Mouse (Mus musculus) limb, embryonic 10.5 days (tissue): ENCODE results near the gene Ptges2. TPM values are rescaled to one million over a fixed set of nuclear protein-coding genes. Genes with fewer than 3 reads are reported as not detected.

Source experiments
- DNase-seq: peaks from one replicate; pipeline ENCODE4 v3.0.0-alpha.2; 2017; ENCODE audit warnings: low spot score
- H3K27ac ChIP-seq: fragments of 300-500 bp; sonication (generic); 2 replicates; pipeline ENCODE4 v1.5.1; 2016; ENCODE audit warnings: mild to moderate bottlenecking
- H3K27me3 ChIP-seq: fragments of 300-500 bp; sonication (generic); 2 replicates; pipeline ENCODE4 v1.6.1; 2016; ENCODE audit warnings: low read depth, mild to moderate bottlenecking; ENCODE audit not compliant: poor library complexity, severe bottlenecking
- H3K36me3 ChIP-seq: fragments of 300-500 bp; sonication (generic); 2 replicates; pipeline ENCODE4 v1.6.1; 2016; ENCODE audit warnings: mild to moderate bottlenecking, moderate library complexity
- H3K4me1 ChIP-seq: fragments of 300-500 bp; sonication (generic); 2 replicates; pipeline ENCODE4 v1.6.1; 2016
- H3K4me3 ChIP-seq: fragments of 300-500 bp; sonication (generic); 2 replicates; pipeline ENCODE4 v1.5.1; 2016; ENCODE audit warnings: mild to moderate bottlenecking, moderate library complexity
- H3K9me3 ChIP-seq: fragments of 300-500 bp; sonication (generic); replicated peaks from 2 replicates; pipeline ENCODE4 v1.6.1; 2016; ENCODE audit warnings: mild to moderate bottlenecking
- WGBS: fragments of 180-500 bp; shearing (Covaris S2); methylation state at CpG from one replicate; pipeline ENCODE4 v1.1.7; 2016; 5-methylcytosine and 5-hydroxymethylcytosine counted together
- polyA plus RNA-seq: library from polyadenylated mRNA; unstranded; fragments of >200 nt; fragmentation: Nextera tagmentation; extraction: Ambion mirVana; gene quantifications from 2 replicates; pipeline ENCODE4 v1.2.1, GENCODE M21; 2016

Gene Ptges2
- polyA plus RNA-seq, 1 experiment from 2014 or later, result 37.0 TPM

DNA sequence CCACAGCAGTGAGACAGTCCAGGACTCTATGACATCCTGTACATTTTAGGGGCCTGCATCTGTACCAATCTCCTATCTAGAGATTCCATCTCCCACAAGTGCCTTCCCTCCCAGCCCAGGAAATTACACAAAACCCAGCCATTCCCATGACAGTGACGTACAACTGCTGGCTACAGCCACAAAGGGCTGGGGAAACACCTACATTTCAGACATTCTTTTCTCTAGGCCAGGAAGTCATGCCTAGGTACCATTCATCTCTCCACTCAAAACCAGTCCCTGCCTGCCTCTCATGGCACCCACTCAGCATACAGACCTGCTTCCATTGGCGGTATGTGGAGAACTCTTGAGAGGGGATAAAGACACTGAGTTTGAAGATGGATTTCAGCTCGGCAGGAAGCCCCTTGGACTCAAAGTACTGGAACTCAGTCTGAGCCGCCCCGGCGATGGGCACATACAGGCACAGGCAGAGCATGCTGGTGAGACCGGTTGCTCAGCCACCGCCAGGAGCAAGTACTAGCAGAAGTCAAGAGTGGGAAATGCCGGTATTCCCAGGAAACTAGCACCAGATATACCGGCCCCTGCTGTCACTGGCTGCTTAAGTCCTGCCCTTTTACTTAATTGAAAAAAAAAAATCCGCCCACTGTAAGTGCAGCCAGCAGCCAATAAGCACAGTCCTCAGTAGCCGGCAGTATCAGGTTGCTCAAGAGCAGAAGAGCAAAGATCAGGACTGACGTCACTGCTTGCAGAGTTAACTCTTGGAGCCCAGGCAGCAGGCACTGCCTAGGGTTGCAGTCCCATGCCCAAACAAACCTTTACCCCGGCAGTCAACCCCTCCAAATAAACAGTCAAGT lies 28.0 kb downstream of the Ptges2 start:
- Histone ChIP-seq H3K4me3 (peak overlapping the region; percentile 50), H3K4me1 (peaks cover 46% of the 10 kb centered on the region), H3K9me3 (no peaks in the 10 kb centered on the region), H3K27me3 (no peaks in the 10 kb centered on the region), H3K27ac (peak overlapping the region; percentile 71), H3K36me3 (peaks cover 39% of the 10 kb centered on the region)
- WGBS, result 1% methylated on average over 14 of the region's 14 CpGs
- peak; percentile 69 for DNase-seq

DNA sequence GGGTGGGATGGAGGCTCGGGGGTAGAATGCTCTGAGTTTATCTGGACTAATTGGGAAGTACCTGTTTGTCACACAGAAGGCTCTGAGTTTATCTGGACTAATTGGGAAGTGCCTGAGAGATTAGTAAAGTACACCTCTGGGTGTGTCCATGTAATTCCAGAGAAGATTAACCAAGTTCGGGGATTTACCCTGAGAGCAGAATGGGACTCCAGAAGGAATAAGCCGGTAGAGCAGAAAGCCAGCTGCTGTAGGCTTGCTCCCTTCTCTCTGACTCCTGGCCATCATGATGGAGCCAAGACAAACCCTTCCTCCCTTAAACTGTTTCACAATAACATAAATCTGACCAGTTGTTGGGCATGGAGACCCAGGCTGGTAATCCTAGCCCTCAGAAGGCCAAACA lies 29.1 kb downstream of the Ptges2 start:
- 62% methylated on average over 3 of the region's 3 CpGs for WGBS
- no peaks in the 10 kb centered on the region for H3K9me3 ChIP-seq
- peak overlapping the region; percentile 71 for H3K27ac ChIP-seq
- peaks cover 28% of the 10 kb centered on the region for H3K36me3 ChIP-seq
- no peak for DNase-seq
- H3K27me3 ChIP-seq, result no peaks in the 10 kb centered on the region
- H3K4me1 ChIP-seq, result peaks cover 54% of the 10 kb centered on the region
- no peak overlapping the region for H3K4me3 ChIP-seq

DNA sequence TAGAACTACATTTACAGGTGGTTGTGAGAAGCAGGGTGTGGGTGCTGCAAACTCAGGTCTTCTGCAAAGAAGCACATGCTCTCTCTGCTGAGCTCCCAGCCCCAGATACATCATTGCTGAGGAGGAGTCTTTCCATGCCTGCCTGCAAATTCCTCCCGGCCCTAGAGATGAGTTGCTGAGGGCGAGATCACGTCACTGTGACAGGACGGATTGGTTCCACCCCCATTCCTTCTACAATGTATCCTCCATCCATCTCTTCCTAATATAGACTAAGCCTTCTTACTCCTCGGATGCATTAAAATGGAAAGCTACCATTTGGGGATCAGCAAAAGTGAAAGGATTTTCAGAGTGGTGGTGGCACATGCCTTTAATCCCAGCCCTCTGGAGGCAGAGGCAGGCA lies 29.9 kb downstream of the Ptges2 start:
- H3K27ac ChIP-seq, result no peak overlapping the region
- DNase-seq, result no peak
- 81% methylated on average over 5 of the region's 5 CpGs for WGBS

DNA sequence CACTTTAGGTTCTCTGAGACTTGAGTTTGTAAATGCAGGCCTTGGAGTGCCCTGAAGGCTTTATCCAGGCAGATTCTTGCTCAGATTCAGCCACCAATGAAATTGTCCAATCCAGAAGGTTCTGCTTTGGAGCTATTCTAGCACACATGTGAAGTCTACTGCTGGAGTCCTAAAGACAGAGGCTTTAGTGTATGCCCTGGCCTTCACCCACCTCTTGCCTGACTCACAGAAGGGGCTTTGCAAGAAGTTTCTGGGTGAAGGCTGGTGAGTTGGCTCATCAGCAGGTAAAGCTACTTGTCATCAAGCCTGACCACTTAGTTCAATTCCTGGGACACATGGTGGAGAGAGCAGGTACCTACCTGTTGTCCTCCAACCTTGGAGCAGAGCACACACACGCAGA lies 30.4 kb downstream of the Ptges2 start:
- Histone ChIP-seq H3K4me1 (peaks cover 65% of the 10 kb centered on the region), H3K9me3 (no peaks in the 10 kb centered on the region), H3K36me3 (peaks cover 15% of the 10 kb centered on the region), H3K27me3 (no peaks in the 10 kb centered on the region), H3K4me3 (no peak overlapping the region), H3K27ac (no peak overlapping the region)
- DNase-seq, result no peak
- WGBS, result 96% methylated on average over 1 of the region's 1 CpGs

More for the DNA sequence above, 29.9 kb downstream of the Ptges2 start:
- no peaks in the 10 kb centered on the region for H3K9me3 ChIP-seq
- no peaks in the 10 kb centered on the region for H3K27me3 ChIP-seq
- H3K36me3 ChIP-seq, result peaks cover 20% of the 10 kb centered on the region
- H3K4me1 ChIP-seq, result peaks cover 62% of the 10 kb centered on the region
- no peak overlapping the region for H3K4me3 ChIP-seq

DNA sequence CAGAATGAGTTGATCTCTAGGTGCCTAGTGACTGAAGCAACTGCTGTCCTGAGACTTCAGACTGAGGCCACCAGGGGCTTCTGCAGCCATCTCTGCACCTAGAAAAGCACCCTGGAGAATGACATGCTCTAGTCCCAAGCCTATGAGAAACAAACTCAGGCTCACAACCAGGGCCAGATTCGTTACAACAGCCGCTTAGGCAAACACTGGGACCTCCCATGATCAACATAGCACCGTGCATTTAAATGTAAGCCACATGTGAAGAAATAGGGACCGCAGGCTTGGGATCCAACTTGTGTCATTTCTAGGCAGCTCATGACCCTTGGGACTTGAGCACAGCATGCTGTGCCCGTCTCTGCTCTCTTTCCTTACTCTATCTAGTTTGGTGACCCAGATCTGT lies 32.0 kb downstream of the Ptges2 start:
- Histone ChIP-seq H3K27me3 (no peaks in the 10 kb centered on the region), H3K4me3 (no peak overlapping the region; the same call in 1 of the 2 replicates), H3K36me3 (peaks cover 9% of the 10 kb centered on the region), H3K27ac (no peak overlapping the region), H3K4me1 (peaks cover 66% of the 10 kb centered on the region), H3K9me3 (no peaks in the 10 kb centered on the region)
- DNase-seq, result no peak
- 86% methylated on average over 5 of the region's 5 CpGs for WGBS

DNA sequence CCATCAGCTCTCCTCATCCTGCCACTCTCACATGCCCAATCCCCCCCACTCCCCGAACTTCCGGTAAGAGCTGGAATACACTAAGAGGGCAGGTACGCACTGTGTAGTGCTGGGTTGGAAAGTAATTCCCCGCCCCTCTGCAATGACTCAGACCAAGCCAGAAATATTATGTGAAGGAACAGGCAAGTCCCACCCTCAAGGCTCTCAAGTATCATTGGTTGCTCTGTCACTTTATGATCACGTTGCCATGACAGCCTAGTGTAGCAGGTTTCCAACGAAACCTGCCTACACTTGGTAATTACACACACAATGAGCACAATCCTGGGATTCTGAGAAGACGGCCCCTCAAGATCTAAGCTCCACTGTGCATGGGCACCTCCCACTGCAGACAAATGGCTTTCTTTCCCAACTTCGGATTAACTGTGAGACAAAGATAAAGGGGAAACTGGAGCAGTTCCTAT lies 32.6 kb downstream of the Ptges2 start:
- H3K4me1 ChIP-seq, result peaks cover 60% of the 10 kb centered on the region
- WGBS, result 71% methylated on average over 8 of the region's 8 CpGs
- DNase-seq, result no peak
- peak overlapping the region; percentile 4; the same call in 1 of the 2 replicates for H3K4me3 ChIP-seq
- no peaks in the 10 kb centered on the region for H3K9me3 ChIP-seq
- H3K27me3 ChIP-seq, result no peaks in the 10 kb centered on the region
- H3K27ac ChIP-seq, result peak overlapping the region; percentile 50; the same call in 1 of the 2 replicates
- peaks cover 9% of the 10 kb centered on the region for H3K36me3 ChIP-seq

DNA sequence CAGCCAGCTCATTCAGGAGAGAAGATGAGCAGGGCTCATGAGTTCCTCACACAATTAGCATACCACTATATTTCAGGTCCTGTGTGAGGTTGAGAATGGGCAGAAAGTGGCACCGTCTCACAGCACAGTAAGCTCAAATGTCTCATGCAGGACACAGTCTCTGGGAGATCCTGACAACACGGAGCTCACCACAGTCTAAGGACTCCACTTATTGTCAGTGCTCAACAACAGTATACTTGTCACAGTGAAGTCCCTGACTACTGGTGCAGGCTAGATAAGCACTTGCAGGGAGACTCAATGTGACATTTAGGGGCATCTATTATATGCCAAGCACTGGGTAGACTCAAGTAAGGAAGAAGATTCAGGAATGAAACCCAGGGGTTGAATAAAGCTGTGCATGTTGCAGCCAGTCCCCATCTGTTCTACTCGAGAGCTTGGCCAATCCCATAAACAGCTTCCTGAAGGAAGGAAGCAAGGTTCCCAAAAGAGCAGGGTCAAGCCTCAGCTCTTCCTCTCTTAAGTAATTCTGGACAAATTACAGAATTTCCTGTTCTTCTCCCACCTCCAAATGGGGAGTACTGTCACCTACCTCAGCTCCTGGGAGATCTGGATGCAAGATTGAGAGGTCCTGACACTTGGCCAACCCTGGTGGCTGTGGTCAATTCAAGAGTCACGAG lies 33.7 kb downstream of the Ptges2 start:
- WGBS, result 83% methylated on average over 4 of the region's 4 CpGs
- H3K9me3 ChIP-seq, result no peaks in the 10 kb centered on the region
- H3K27ac ChIP-seq, result peak overlapping the region; percentile 50; the same call in 1 of the 2 replicates
- peaks cover 49% of the 10 kb centered on the region for H3K4me1 ChIP-seq
- no peak overlapping the region for H3K4me3 ChIP-seq
- H3K36me3 ChIP-seq, result peaks cover 9% of the 10 kb centered on the region
- no peaks in the 10 kb centered on the region for H3K27me3 ChIP-seq
- no peak for DNase-seq

DNA sequence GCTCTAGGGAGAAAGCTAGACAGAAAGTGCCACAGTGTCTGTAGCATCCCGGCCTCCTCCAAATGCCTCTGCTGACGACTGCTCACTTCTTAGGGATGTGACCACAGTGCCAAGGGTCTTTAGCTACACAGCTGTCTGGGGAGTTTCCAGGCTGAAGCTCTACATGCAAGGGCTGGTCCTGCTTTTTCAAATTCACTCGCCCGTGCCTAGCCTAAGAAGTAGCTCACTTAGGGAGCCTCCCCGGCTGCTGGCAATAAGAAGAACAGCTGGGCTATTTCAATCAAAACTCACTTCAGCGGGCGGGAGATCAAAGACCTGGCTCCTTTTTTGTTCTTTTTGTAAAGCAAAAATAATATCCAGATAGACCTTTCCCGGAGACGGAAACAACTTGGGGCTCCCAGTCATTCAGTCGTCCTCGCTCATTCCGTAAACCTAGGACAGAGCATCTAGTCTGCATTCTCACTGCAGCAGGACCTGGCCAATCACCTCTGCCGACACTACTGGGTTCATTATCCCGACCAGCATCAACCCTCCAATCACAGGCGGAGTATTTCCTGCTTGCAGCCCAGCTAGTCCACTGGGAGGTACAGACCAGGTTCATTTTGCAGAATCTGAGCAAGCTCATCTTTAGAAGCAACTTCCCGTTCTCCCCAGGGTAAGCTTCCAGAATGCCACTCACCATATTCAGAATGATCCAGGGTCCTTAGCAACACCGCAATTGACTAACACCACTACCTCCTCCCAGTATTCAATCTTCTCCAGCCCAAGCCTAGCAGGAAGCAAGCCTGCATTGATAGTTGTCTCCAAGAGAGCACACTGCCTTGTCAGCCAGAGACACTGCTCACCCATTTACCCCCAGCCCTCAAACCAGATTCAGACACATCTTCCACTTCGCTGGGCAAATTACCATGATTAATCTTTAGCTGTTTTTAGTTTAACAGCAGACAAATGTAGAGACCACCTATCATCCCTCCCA lies 35.3 kb downstream of the Ptges2 start:
- WGBS, result 9% methylated on average over 18 of the region's 18 CpGs
- Histone ChIP-seq H3K4me1 (peaks cover 42% of the 10 kb centered on the region), H3K27me3 (no peaks in the 10 kb centered on the region), H3K27ac (peak overlapping the region; percentile 86), H3K4me3 (peak overlapping the region; percentile 61), H3K36me3 (peaks cover 8% of the 10 kb centered on the region), H3K9me3 (no peaks in the 10 kb centered on the region)
- DNase-seq, result peak; percentile 90

DNA sequence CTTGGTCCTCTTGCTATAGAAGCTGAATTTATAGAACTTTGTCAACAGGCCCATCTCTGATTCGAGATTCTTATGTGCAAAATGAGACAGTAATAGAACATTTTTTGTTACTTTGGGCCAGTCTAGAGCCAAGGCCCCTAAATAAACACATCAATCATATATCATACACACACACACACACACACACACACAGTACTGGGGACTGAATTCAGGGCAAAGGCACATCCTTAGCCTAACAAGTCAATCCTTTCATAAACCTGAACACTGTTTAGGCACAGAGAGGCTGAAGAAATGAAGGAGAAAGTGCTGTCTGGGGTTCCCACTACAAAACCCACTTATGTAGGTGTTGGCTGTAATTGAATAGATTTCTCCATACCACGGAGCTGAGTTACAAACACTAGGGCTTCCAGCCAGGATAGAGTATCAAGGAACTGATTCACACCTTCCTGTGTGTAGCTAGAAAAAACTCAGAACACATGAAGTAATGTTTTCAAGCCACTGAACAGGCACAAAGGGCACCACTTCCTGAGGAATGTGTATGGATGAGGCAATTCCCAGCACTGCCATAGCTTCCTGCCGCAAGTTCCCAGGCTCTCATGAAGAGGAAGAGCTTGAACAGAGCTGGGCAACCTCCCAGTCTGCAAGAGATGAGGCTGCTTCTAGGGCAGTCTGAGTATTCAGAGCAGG lies 41.1 kb downstream of the Ptges2 start:
- Histone ChIP-seq H3K27ac (peak overlapping the region; percentile 31; the same call in 1 of the 2 replicates), H3K4me1 (peaks cover 18% of the 10 kb centered on the region), H3K27me3 (no peaks in the 10 kb centered on the region), H3K36me3 (no peaks in the 10 kb centered on the region), H3K4me3 (no peak overlapping the region), H3K9me3 (no peaks in the 10 kb centered on the region)
- WGBS, result 79% methylated on average over 3 of the region's 3 CpGs
- no peak for DNase-seq

DNA sequence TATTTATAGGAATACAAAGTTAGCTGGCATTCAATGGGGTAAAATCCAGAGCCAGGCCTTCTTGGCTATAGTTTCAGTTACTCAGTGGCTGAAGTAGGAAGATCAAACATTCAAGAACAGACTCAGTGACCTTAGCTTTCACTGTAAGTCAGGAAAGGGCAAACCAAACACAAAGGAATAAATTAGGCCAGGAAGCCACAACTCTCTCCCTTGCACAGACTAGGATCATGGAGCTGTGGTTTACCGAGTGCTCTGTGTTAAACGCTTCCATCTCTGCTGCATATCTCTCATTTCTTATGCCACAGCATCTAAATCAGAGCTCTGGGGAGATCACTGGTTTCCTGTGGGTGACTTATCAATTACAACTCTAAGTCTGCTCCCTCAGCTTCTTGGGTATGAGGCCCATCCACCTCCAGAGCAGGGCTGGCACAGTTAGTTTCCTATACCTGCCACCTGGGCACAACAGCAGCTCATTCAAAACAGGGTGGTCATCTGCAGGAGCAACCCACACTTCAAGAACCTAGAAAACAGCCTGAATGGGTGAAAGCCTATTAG lies 42.0 kb downstream of the Ptges2 start:
- Histone ChIP-seq H3K4me3 (no peak overlapping the region), H3K4me1 (peaks cover 18% of the 10 kb centered on the region), H3K9me3 (no peaks in the 10 kb centered on the region), H3K27ac (no peak overlapping the region), H3K36me3 (no peaks in the 10 kb centered on the region), H3K27me3 (no peaks in the 10 kb centered on the region)
- 93% methylated on average over 2 of the region's 2 CpGs for WGBS
- DNase-seq, result no peak

DNA sequence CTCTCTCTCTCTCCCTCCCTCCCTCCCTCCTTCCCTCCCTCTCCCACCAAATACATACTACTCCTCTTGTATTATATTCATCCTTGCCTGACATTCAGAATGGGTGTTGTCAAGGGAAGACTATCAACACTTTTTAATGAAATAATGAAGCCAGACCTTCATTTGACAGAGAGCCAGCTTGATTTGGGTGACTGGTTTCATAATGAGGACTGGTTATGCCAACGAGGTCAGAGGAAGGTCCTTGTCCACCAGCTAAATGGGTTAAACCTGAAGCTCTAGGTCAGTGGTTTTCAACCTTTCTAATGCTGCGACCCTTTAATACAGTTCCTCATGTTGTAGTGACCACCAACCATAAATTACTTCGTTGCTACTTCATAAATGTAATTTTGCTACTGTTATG lies 43.0 kb downstream of the Ptges2 start:
- H3K27me3 ChIP-seq, result no peaks in the 10 kb centered on the region
- H3K9me3 ChIP-seq, result no peaks in the 10 kb centered on the region
- H3K36me3 ChIP-seq, result no peaks in the 10 kb centered on the region
- peaks cover 18% of the 10 kb centered on the region for H3K4me1 ChIP-seq
- 81% methylated on average over 3 of the region's 3 CpGs for WGBS
- H3K4me3 ChIP-seq, result no peak overlapping the region
- no peak overlapping the region for H3K27ac ChIP-seq
- no peak for DNase-seq
